Mouse (Mus musculus): ENCODE results near the gene Arntl2. TPM values are rescaled to one million over a fixed set of nuclear protein-coding genes. Genes with fewer than 3 reads are reported as not detected.

Arntl2 gene
- polyA plus RNA-seq, 1 experiment from 2014 or later, result 1.2 TPM

DNA sequence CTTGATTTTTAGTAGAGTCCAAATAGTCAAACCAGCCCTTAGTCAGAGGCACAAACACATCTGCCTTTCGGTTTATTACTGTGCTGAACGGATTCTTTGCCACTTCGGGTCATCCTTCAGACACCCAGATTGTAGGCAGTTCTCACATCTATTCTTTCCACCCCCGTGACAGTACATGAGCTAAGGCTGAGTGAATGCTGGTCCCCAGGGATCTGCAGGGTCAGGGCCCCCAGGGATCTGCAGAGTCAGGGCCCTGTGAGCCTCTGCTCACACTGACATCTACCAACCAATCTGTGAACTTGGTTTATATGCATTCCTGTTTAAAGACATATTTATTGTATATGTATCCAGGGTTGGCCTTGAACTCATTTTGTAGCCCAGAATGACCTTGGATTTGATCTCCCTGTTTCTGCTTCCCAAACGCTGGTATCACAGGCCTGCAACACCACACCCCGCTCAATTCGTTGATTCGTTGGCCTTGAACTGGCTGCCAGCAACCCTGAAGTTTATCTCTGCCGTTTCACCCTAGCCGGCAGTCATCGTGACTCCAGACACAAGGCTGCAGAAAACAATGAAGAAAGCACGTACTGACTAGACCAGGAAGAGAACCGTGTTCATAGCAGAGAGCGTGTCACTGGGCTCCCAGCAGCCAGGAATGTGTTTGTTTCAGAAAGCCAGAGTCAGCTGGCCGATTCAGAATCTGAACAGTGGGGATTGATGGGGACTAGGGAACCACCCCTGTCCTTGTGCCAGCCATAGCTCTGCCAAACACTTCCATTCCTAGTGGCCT is 50.3 kb downstream of the Arntl2 start:
- Histone ChIP-seq H3K4me1 (ENCODE audit: control insufficient read depth, insufficient read depth, low read length) (no peaks in the 10 kb centered on the region), H3K27me3 (ENCODE audit: control insufficient read depth, insufficient read depth, low read length) (no peaks in the 10 kb centered on the region), H3K9me3 (ENCODE audit: control insufficient read depth, low read length) (no peaks in the 10 kb centered on the region), H3K4me3 (ENCODE audit: low read depth, low read length) (no peak overlapping the region), H3K36me3 (ENCODE audit: control insufficient read depth, insufficient read depth, low read length) (no peaks in the 10 kb centered on the region), H3K9ac (ENCODE audit: low read length) (no peak overlapping the region), H3K27ac (ENCODE audit: low read depth, low read length) (no peak overlapping the region), H3K4me2 (ENCODE audit: low read depth) (no peak overlapping the region)
- WGBS, result 79% methylated on average over 15 of the region's 15 CpGs
- DNase-seq (ENCODE audit: low spot score) (no peak), ATAC-seq (ENCODE audit: insufficient read depth, low FRiP score, low TSS enrichment) (no peak)

GRCm38 (mm10) chr6:146847402-146847801 is 51.5 kb downstream of the Arntl2 start:
- Histone ChIP-seq H3K27me3 (ENCODE audit: control insufficient read depth, insufficient read depth, low read length) (no peaks in the 10 kb centered on the region), H3K4me1 (ENCODE audit: control insufficient read depth, insufficient read depth, low read length) (no peaks in the 10 kb centered on the region), H3K27ac (ENCODE audit: low read depth, low read length) (no peak overlapping the region), H3K4me3 (ENCODE audit: low read depth, low read length) (no peak overlapping the region), H3K9ac (ENCODE audit: low read length) (no peak overlapping the region), H3K36me3 (ENCODE audit: control insufficient read depth, insufficient read depth, low read length) (no peaks in the 10 kb centered on the region), H3K4me2 (ENCODE audit: low read depth) (no peak overlapping the region), H3K9me3 (ENCODE audit: control insufficient read depth, low read length) (no peaks in the 10 kb centered on the region)
- DNase-seq (ENCODE audit: low spot score), result no peak
- no peak for ATAC-seq (ENCODE audit: insufficient read depth, low FRiP score, low TSS enrichment)
- 79% methylated on average over 3 of the region's 3 CpGs for WGBS

DNA sequence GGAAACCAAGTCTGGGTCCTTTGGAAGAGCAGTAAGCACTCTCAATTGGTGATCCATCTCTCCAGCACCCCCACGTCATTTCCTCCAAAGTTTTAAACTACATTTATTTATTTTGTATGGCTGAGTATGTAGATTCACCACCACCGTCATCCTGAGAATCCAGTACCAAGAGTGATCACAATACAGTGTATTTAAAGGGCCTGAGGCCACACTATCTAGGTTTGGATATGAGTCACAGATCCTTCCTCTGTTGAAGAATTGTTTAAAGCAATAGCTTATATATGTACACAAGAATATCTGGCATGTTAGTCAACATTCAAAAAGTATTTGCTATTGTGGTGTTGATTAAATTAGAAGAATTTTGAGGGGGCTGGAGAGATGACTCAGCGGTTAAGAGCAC is 52.4 kb downstream of the Arntl2 start:
- H3K36me3 ChIP-seq (ENCODE audit: control insufficient read depth, insufficient read depth, low read length), result no peaks in the 10 kb centered on the region
- H3K4me1 ChIP-seq (ENCODE audit: control insufficient read depth, insufficient read depth, low read length), result no peaks in the 10 kb centered on the region
- H3K4me2 ChIP-seq (ENCODE audit: low read depth), result no peak overlapping the region
- no peak overlapping the region for H3K27ac ChIP-seq (ENCODE audit: low read depth, low read length)
- H3K27me3 ChIP-seq (ENCODE audit: control insufficient read depth, insufficient read depth, low read length), result no peaks in the 10 kb centered on the region
- no peak overlapping the region for H3K4me3 ChIP-seq (ENCODE audit: low read depth, low read length)
- DNase-seq (ENCODE audit: low spot score), result no peak
- no peak for ATAC-seq (ENCODE audit: insufficient read depth, low FRiP score, low TSS enrichment)
- 88% methylated on average over 3 of the region's 3 CpGs for WGBS
- H3K9ac ChIP-seq (ENCODE audit: low read length), result no peak overlapping the region
- no peaks in the 10 kb centered on the region for H3K9me3 ChIP-seq (ENCODE audit: control insufficient read depth, low read length)

- Histone ChIP-seq H3K27ac (ENCODE audit: low read depth, low read length) (no peak within 1 kb of the TSS), H3K4me2 (ENCODE audit: low read depth) (no peak within 1 kb of the TSS), H3K9me3 (ENCODE audit: control insufficient read depth, low read length) (no peaks in the 10 kb centered on the region), H3K4me3 (ENCODE audit: low read depth, low read length) (no peak within 1 kb of the TSS), H3K27me3 (ENCODE audit: control insufficient read depth, insufficient read depth, low read length) (no peaks in the 10 kb centered on the region), H3K4me1 (ENCODE audit: control insufficient read depth, insufficient read depth, low read length) (no peaks in the 10 kb centered on the region), H3K36me3 (ENCODE audit: control insufficient read depth, insufficient read depth, low read length) (no peaks in the 10 kb centered on the region), H3K9ac (ENCODE audit: low read length) (no peak within 1 kb of the TSS)
- no peak for ATAC-seq (ENCODE audit: insufficient read depth, low FRiP score, low TSS enrichment)
- 72% methylated on average over 4 of the region's 4 CpGs for WGBS
- DNase-seq (ENCODE audit: low spot score), result no peak
These were observed 54.2 kb downstream of the Arntl2 start, which contains the start of gene Smco2 for GRCm38 (mm10) chr6:146850050-146850449. TSS of gene Smco2 (plus strand) at chr6:146850104.

GRCm38 (mm10) chr6:146851916-146852315 is 56.1 kb downstream of the Arntl2 start:
- Histone ChIP-seq H3K27me3 (ENCODE audit: control insufficient read depth, insufficient read depth, low read length) (no peaks in the 10 kb centered on the region), H3K27ac (ENCODE audit: low read depth, low read length) (no peak overlapping the region), H3K9ac (ENCODE audit: low read length) (no peak overlapping the region), H3K4me2 (ENCODE audit: low read depth) (no peak overlapping the region), H3K4me1 (ENCODE audit: control insufficient read depth, insufficient read depth, low read length) (no peaks in the 10 kb centered on the region), H3K9me3 (ENCODE audit: control insufficient read depth, low read length) (no peaks in the 10 kb centered on the region), H3K36me3 (ENCODE audit: control insufficient read depth, insufficient read depth, low read length) (no peaks in the 10 kb centered on the region), H3K4me3 (ENCODE audit: low read depth, low read length) (no peak overlapping the region)
- WGBS, result 87% methylated on average over 3 of the region's 3 CpGs
- ATAC-seq (ENCODE audit: insufficient read depth, low FRiP score, low TSS enrichment) (no peak), DNase-seq (ENCODE audit: low spot score) (no peak)

DNA sequence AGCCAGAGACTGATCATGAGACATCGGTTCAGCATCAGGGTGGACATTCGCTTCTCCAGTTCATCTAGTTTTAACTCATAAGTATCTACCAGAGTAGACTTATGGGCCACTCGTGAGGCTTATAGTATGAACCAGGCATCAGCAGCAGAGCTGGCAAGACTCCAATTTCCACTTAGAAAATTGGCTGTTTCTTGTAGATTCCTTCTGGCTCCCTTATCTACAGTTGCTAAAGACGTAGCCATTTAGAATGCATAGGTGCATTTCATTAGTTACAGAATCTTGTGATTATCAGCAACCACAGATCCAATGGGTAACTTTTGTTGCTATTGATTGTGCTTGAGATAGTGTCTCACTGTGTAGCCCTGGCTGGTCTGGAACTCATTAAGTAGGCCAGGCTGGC is 56.9 kb downstream of the Arntl2 start:
- Histone ChIP-seq H3K27ac (ENCODE audit: low read depth, low read length) (no peak overlapping the region), H3K9ac (ENCODE audit: low read length) (no peak overlapping the region), H3K4me1 (ENCODE audit: control insufficient read depth, insufficient read depth, low read length) (no peaks in the 10 kb centered on the region), H3K27me3 (ENCODE audit: control insufficient read depth, insufficient read depth, low read length) (no peaks in the 10 kb centered on the region), H3K4me3 (ENCODE audit: low read depth, low read length) (no peak overlapping the region), H3K9me3 (ENCODE audit: control insufficient read depth, low read length) (no peaks in the 10 kb centered on the region), H3K4me2 (ENCODE audit: low read depth) (no peak overlapping the region), H3K36me3 (ENCODE audit: control insufficient read depth, insufficient read depth, low read length) (no peaks in the 10 kb centered on the region)
- ATAC-seq (ENCODE audit: insufficient read depth, low FRiP score, low TSS enrichment), result no peak
- 91% methylated on average over 4 of the region's 4 CpGs for WGBS
- DNase-seq (ENCODE audit: low spot score), result no peak

- Histone ChIP-seq H3K9me3 (ENCODE audit: control insufficient read depth, low read length) (no peaks in the 10 kb centered on the region), H3K9ac (ENCODE audit: low read length) (no peak overlapping the region), H3K4me2 (ENCODE audit: low read depth) (no peak overlapping the region), H3K4me3 (ENCODE audit: low read depth, low read length) (no peak overlapping the region), H3K4me1 (ENCODE audit: control insufficient read depth, insufficient read depth, low read length) (no peaks in the 10 kb centered on the region), H3K27me3 (ENCODE audit: control insufficient read depth, insufficient read depth, low read length) (no peaks in the 10 kb centered on the region), H3K27ac (ENCODE audit: low read depth, low read length) (no peak overlapping the region), H3K36me3 (ENCODE audit: control insufficient read depth, insufficient read depth, low read length) (no peaks in the 10 kb centered on the region)
- WGBS, result 96% methylated on average over 9 of the region's 9 CpGs
- ATAC-seq (ENCODE audit: insufficient read depth, low FRiP score, low TSS enrichment) (no peak), DNase-seq (ENCODE audit: low spot score) (no peak)
These were observed 59.3 kb downstream of the Arntl2 start for GRCm38 (mm10) chr6:146855185-146855584.

GRCm38 (mm10) chr6:146857386-146857785 is 61.5 kb downstream of the Arntl2 start:
- Histone ChIP-seq H3K27ac (ENCODE audit: low read depth, low read length) (no peak overlapping the region), H3K9ac (ENCODE audit: low read length) (no peak overlapping the region), H3K27me3 (ENCODE audit: control insufficient read depth, insufficient read depth, low read length) (no peaks in the 10 kb centered on the region), H3K4me3 (ENCODE audit: low read depth, low read length) (no peak overlapping the region), H3K4me1 (ENCODE audit: control insufficient read depth, insufficient read depth, low read length) (no peaks in the 10 kb centered on the region), H3K9me3 (ENCODE audit: control insufficient read depth, low read length) (no peaks in the 10 kb centered on the region), H3K4me2 (ENCODE audit: low read depth) (no peak overlapping the region), H3K36me3 (ENCODE audit: control insufficient read depth, insufficient read depth, low read length) (no peaks in the 10 kb centered on the region)
- WGBS, result 99% methylated on average over 2 of the region's 2 CpGs
- no peak for DNase-seq (ENCODE audit: low spot score)
- ATAC-seq (ENCODE audit: insufficient read depth, low FRiP score, low TSS enrichment), result no peak

DNA sequence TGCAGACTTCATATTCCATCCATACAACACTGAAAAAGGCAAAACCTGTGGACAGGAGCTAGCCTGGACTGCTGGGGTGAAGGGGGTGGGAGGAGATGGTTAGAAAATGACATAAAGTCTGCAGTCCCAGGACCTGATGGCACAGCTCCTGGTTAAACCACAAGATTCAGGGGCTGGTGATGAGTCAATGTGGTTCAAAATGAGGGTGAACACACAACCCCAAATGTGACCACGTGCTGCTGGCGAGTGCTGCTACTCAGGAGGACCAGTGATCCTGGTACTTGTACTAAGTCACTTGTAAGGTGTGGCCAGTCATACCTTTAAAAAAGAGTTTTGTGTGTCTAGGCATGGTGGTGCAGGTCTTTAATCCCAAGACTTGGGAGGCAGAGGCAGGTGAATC is 67.3 kb downstream of the Arntl2 start:
- H3K27ac ChIP-seq (ENCODE audit: low read depth, low read length), result no peak overlapping the region
- no peaks in the 10 kb centered on the region for H3K4me1 ChIP-seq (ENCODE audit: control insufficient read depth, insufficient read depth, low read length)
- WGBS, result 89% methylated on average over 2 of the region's 2 CpGs
- H3K4me3 ChIP-seq (ENCODE audit: low read depth, low read length), result no peak overlapping the region
- ATAC-seq (ENCODE audit: insufficient read depth, low FRiP score, low TSS enrichment) (no peak), DNase-seq (ENCODE audit: low spot score) (no peak)
- H3K9me3 ChIP-seq (ENCODE audit: control insufficient read depth, low read length), result no peaks in the 10 kb centered on the region
- H3K27me3 ChIP-seq (ENCODE audit: control insufficient read depth, insufficient read depth, low read length), result no peaks in the 10 kb centered on the region
- no peak overlapping the region for H3K9ac ChIP-seq (ENCODE audit: low read length)
- no peak overlapping the region for H3K4me2 ChIP-seq (ENCODE audit: low read depth)
- H3K36me3 ChIP-seq (ENCODE audit: control insufficient read depth, insufficient read depth, low read length), result no peaks in the 10 kb centered on the region

Measured in neural tube, embryonic 11.5 days (tissue).